Mouse (Mus musculus) stomach, embryonic 15.5 days (tissue): ENCODE results near the gene Isoc2a. TPM values are rescaled to one million over a fixed set of nuclear protein-coding genes. Genes with fewer than 3 reads are reported as not detected.

Source experiments
- ATAC-seq: fragments of 200-750 bp; cut with Nextera tagmentation; 2 replicates; pipeline ENCODE4 v1.8.0; 2017; ENCODE audit warnings: low read depth, moderate number of reproducible peaks, moderate TSS enrichment; ENCODE audit not compliant: insufficient read depth, low FRiP score
- H3K27ac ChIP-seq: fragments of 300-500 bp; sonication (generic); 2 replicates; pipeline ENCODE4 v1.5.1; 2015; ENCODE audit warnings: mild to moderate bottlenecking, inconsistent platforms
- H3K27me3 ChIP-seq: fragments of 300-500 bp; sonication (generic); replicated peaks from 2 replicates; pipeline ENCODE4 v1.6.1; 2015; ENCODE audit warnings: inconsistent platforms
- H3K36me3 ChIP-seq: fragments of 300-500 bp; sonication (generic); 2 replicates; pipeline ENCODE4 v1.6.1; 2015; ENCODE audit warnings: inconsistent platforms
- H3K4me1 ChIP-seq: fragments of 300-500 bp; sonication (generic); 2 replicates; pipeline ENCODE4 v1.6.1; 2015; ENCODE audit warnings: inconsistent platforms
- H3K4me2 ChIP-seq: fragments of 300-500 bp; sonication (generic); 2 replicates; pipeline ENCODE4 v1.6.1; 2015; ENCODE audit warnings: mild to moderate bottlenecking, inconsistent platforms
- H3K4me3 ChIP-seq: fragments of 300-500 bp; sonication (generic); replicated peaks from 2 replicates; pipeline ENCODE4 v1.5.1; 2015; ENCODE audit warnings: inconsistent platforms
- H3K9ac ChIP-seq: fragments of 300-500 bp; sonication (generic); 2 replicates; pipeline ENCODE4 v1.6.1; 2015; ENCODE audit warnings: inconsistent platforms
- H3K9me3 ChIP-seq: fragments of 300-500 bp; sonication (generic); 2 replicates; pipeline ENCODE4 v1.6.1; 2016; ENCODE audit warnings: inconsistent platforms
- WGBS: fragments of 180-500 bp; shearing (Covaris S2); methylation state at CpG from one replicate; pipeline ENCODE4 v1.1.7; 2015; 5-methylcytosine and 5-hydroxymethylcytosine counted together
- polyA plus RNA-seq: library from polyadenylated mRNA; unstranded; fragments of >200 nt; fragmentation: Nextera tagmentation; extraction: Ambion mirVana; gene quantifications from 2 replicates; pipeline ENCODE4 v1.2.1, GENCODE M21; 2015

The Isoc2a gene
- 1.1 and 1.3 TPM in 2 replicates for polyA plus RNA-seq

DNA sequence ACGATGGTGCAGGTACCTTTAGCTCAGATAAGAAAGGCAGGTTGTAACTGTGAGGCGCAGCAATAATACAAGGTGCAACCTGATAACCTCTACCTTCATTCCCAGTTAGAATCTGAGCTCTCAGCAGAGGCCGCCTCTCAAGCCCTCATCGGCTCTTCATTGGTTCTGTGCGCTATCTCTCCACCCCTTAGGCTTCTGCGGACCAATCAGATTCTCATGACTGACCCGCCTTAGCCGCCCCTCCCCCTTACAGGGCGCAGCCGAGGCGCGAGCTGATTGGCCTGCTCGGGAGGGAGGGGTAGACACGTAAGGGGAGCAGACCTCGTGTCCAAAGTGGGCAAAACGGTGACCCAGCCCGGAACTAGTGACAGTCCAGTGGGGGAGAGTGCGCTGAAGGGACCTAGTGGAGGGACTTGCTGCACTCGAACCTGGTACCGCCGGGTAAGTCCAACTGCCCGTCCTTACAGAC is at the start of gene Isoc2a:
Gene Isoc2a (plus strand): TSS at position 401 of the 469 bp plus-strand sequence.
- Histone ChIP-seq H3K9me3 (no peaks in the 10 kb centered on the region), H3K27ac (peak within 1 kb of the TSS; percentile 68), H3K9ac (peak within 1 kb of the TSS; percentile 50), H3K27me3 (no peaks in the 10 kb centered on the region), H3K36me3 (no peaks in the 10 kb centered on the region), H3K4me3 (peak within 1 kb of the TSS; percentile 62), H3K4me2 (peak within 1 kb of the TSS; percentile 74), H3K4me1 (0 out of 2 replicates have a peak, but pooled peaks cover 6% of the 10 kb centered on the region)
- peak; percentile 100 for ATAC-seq
- WGBS = under 1% methylated on average over 21 of the region's 22 CpGs

DNA sequence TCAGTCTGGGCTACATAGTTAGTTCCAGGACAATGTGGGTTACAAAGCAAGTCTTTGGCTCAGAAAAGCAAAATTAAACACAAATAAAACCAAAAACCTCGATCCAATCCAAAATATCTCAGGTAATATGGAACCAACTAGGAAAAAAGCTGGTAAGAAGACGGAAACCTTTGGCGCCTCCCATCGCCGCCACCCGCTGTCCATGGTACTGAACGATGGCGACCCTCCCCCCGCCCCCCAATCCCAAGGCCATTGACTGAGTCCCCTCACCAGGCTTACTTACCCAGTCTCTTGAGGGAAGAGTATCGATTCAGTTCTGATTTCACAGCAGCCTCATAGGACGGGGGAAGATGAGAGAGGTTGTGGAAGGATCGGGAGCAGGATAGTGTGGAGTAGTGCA is 46.5 kb upstream of the Isoc2a start:
- no peak overlapping the region for H3K27ac ChIP-seq
- H3K27me3 ChIP-seq = peaks cover 17% of the 10 kb centered on the region
- WGBS = 8% methylated on average over 12 of the region's 12 CpGs
- no peaks in the 10 kb centered on the region for H3K9me3 ChIP-seq
- no peak for ATAC-seq
- H3K9ac ChIP-seq = no peak overlapping the region
- H3K4me3 ChIP-seq = no peak overlapping the region
- no peaks in the 10 kb centered on the region for H3K4me1 ChIP-seq
- H3K36me3 ChIP-seq = no peaks in the 10 kb centered on the region
- no peak overlapping the region for H3K4me2 ChIP-seq

DNA sequence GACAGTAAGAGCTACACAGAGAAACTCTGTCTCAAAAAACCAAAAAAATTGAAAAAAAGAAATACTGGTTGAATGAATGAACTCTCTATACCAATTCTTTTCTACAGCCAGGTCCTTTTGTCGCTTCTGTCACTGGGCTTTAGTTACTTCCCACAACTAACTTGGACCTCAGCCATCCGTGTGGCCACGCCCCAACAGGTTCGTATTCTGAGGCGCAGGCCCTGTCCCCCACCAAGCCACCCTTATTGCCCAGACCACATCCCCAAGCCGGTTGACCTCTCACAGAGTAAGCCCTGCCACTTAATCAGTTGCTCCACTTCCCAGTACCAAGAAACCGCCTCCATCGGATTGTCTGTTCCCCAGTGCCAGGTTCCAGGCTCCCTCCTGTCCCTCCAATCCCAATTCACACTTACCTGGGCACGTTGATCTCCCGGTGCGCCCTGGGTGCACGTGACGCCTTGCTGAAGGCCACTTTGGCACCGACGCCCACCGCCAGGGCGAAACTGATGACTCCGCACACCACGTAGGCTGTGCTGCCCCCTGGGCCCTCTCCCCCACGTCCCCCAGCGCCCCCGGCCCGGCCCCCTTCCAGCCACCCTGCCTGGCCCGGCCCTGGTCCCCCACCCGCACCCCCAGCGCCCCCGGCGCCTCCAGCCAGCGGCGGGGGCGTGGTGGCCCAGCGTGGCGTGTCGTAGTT is 41.2 kb upstream of the Isoc2a start:
- H3K27me3 ChIP-seq = peaks cover 32% of the 10 kb centered on the region
- no peak; the same call in 1 of the 2 replicates for ATAC-seq
- H3K36me3 ChIP-seq = no peaks in the 10 kb centered on the region
- peak overlapping the region; percentile 88 for H3K4me2 ChIP-seq
- H3K9ac ChIP-seq = peak overlapping the region; percentile 16; the same call in 1 of the 2 replicates
- 4% methylated on average over 33 of the region's 34 CpGs for WGBS
- no peak overlapping the region for H3K27ac ChIP-seq
- H3K4me1 ChIP-seq = peaks cover 8% of the 10 kb centered on the region
- H3K4me3 ChIP-seq = peak overlapping the region; percentile 46
- H3K9me3 ChIP-seq = no peaks in the 10 kb centered on the region

DNA sequence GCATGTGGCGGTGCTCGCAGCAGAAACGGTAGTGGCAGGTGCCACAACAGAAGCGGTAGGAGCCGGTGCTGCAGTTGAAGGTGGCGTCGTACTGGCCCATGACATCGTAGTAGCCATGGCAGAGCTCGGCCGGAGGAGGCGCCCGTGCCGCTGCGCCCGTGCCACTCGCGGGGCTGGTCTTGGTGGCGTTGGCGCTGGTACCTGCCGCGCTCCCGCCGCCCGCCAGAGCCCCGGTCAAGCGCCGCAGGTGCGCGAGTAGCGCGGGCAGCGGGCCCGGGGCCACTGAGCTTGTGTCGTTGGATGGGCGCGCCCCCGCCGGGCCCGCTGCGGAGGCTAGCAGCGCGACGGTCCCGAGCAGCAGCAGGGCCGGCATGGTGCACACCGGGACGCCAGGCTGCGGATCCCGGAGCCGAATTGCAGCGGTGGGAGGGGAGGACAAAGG is 40.6 kb upstream of the Isoc2a start:
- peaks cover 8% of the 10 kb centered on the region for H3K4me1 ChIP-seq
- H3K9me3 ChIP-seq = no peaks in the 10 kb centered on the region
- no peaks in the 10 kb centered on the region for H3K36me3 ChIP-seq
- WGBS = under 1% methylated on average over 51 of the region's 51 CpGs
- H3K27me3 ChIP-seq = peaks cover 32% of the 10 kb centered on the region
- H3K9ac ChIP-seq = peak overlapping the region; percentile 16; the same call in 1 of the 2 replicates
- H3K27ac ChIP-seq = no peak overlapping the region
- peak overlapping the region; percentile 46 for H3K4me3 ChIP-seq
- H3K4me2 ChIP-seq = peak overlapping the region; percentile 88
- peak; percentile 86; the same call in 1 of the 2 replicates for ATAC-seq

DNA sequence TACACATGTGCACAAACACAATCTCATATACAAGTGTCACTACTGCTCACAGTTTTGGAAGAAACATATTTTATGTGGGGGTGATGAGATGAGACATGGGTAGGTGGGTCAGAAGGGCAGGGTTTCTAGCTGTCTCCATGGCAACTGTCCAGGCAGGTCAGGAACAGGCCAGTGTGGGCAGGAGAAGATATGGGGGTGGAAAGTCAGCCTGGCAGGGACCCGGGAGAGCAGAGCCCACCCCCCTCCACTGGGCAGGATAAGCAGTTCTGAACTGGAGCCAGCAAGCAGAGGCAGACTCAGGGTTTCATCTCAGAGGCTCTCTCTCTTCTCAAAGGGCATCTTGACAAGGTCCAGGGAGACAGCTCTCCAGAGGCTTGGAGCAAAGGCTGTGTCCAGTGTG is 39.3 kb upstream of the Isoc2a start:
- H3K27me3 ChIP-seq = peaks cover 44% of the 10 kb centered on the region
- WGBS = 0% methylated on average over 1 of the region's 1 CpGs

DNA sequence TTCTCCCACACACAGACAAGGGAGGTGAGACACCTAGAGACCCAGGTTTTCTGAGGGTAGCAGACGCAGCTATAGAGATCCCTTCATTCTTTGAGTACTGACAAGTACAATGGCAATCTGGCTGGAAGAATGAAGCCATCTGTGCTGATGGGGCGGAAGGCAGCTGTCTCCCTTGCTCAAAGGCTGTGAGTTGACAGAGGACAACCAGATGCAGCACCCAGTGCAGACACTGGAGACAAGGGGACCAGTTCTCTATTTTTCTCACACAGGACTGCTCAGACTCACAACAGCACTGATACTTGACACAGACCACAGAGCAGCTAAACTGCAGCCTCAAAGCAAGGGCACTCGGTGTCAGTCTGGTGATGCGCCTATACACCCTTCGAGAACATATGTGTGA is 34.9 kb upstream of the Isoc2a start:
- 51% methylated on average over 5 of the region's 5 CpGs for WGBS
- H3K36me3 ChIP-seq = no peaks in the 10 kb centered on the region
- no peak for ATAC-seq
- H3K9ac ChIP-seq = no peak overlapping the region
- peaks cover 23% of the 10 kb centered on the region for H3K4me1 ChIP-seq
- H3K4me3 ChIP-seq = no peak overlapping the region
- H3K27me3 ChIP-seq = peaks cover 44% of the 10 kb centered on the region
- H3K27ac ChIP-seq = no peak overlapping the region
- H3K9me3 ChIP-seq = no peaks in the 10 kb centered on the region
- no peak overlapping the region for H3K4me2 ChIP-seq

More for the DNA sequence above, 39.3 kb upstream of the Isoc2a start:
- Histone ChIP-seq H3K4me3 (no peak overlapping the region), H3K4me1 (peaks cover 11% of the 10 kb centered on the region), H3K9me3 (no peaks in the 10 kb centered on the region), H3K36me3 (no peaks in the 10 kb centered on the region), H3K9ac (no peak overlapping the region), H3K27ac (no peak overlapping the region), H3K4me2 (no peak overlapping the region)
- no peak for ATAC-seq

DNA sequence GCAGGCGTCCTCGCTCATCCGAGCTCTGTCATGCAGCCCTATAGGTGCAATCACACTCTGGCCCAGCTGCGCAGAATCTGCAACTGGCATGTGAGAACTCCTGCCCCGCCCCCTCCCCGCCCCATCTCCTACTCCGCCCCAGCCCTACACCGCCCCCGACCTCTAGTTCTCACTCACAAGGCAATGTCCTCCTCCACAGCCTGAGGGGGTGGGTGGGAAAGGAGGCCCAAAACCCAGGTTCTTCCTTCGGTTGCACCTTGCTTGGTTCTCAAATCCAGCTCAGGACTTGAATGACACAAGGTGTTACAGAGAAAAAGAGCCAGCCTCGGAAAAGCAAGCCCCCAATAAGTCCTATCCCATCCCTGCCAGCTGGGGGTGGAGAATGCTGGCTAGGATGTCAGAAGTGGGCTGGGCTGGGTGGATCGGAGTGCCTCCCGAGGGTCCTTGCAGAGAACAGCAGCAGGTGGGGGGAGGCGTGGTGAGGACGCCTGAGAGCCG is 34.3 kb upstream of the Isoc2a start:
- peaks cover 42% of the 10 kb centered on the region for H3K27me3 ChIP-seq
- H3K9ac ChIP-seq = no peak overlapping the region

DNA sequence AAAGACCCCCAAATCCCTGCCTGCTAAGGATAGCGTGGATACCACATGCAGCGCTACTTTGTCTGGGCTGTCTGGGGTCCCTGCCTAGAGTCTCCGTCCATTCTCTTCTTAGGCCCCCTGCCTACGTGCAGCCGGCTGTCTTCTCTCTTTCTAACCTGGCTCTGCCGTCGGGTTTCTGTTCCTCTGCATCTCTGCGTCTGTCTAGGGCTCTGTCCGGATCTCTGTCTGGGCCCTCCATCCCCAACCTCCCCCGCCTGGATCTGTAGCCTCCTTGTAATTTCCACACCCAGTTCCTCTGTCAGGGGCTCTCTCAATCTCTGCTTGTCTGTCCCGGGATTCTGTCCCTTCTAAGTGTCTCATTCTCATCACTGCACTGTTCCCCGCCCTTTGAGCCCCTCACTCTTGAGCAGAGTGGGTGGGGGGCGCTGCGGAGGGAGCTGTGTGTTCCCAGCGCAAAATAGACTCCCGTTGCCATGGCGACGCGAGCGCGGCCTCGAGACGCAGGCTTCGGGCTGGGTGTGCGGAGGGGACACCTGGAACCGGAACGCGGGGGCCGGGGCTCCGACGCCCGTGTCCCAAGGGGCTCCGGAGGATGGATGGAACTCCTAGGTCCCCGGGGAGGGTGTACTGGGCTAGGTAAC is 33.2 kb upstream of the Isoc2a start:
- under 1% methylated on average over 34 of the region's 34 CpGs for WGBS
- no peaks in the 10 kb centered on the region for H3K9me3 ChIP-seq
- H3K4me3 ChIP-seq = peak overlapping the region; percentile 44
- ATAC-seq = no peak; the same call in 1 of the 2 replicates
- peaks cover 42% of the 10 kb centered on the region for H3K27me3 ChIP-seq
- no peaks in the 10 kb centered on the region for H3K36me3 ChIP-seq
- H3K27ac ChIP-seq = no peak overlapping the region
- no peak overlapping the region for H3K9ac ChIP-seq
- H3K4me2 ChIP-seq = peak overlapping the region; percentile 87
- H3K4me1 ChIP-seq = peaks cover 23% of the 10 kb centered on the region

More for the DNA sequence above, 34.3 kb upstream of the Isoc2a start:
- Histone ChIP-seq H3K4me3 (peak overlapping the region; percentile 16; the same call in 1 of the 2 replicates), H3K4me2 (peak overlapping the region; percentile 87), H3K36me3 (no peaks in the 10 kb centered on the region), H3K9me3 (no peaks in the 10 kb centered on the region), H3K4me1 (peaks cover 23% of the 10 kb centered on the region), H3K27ac (no peak overlapping the region)
- peak; percentile 69 for ATAC-seq
- WGBS = under 1% methylated on average over 16 of the region's 16 CpGs

DNA sequence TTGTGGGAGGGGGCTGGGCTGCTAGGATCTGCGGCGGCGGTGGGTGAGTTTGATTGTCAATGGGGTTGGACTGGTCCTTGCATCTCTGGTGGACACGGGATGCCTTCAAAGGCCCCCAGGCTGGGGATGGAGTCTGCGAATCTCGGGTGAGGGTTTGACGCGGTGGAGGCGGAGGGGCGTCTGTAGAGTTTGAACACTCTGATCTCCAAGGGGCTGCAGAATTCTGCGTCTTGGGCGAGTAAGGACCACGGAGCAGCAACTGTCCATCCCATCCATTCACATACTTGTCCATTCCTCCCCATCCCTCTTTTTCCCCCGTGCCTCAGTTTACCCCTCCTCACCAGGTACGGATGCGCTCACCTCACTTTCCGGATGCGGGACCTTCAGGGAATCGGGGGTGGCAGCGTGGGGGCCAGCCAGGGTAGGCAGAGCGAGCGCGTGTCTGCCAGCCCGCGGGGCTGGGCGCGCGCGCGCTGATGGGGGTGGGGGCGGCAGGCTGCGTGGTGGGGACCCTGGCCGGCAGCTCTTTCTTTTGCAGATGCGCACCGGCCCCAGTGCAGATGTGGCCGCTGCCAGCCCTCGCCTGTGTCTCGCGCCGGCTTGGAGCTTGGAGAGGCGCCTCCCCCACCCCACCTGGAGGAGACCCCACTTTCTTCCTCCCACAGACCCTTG is 32.6 kb upstream of the Isoc2a start, which contains the start of gene Shisa7:
Gene Shisa7 (minus strand): TSS at position 452 of the 672 bp plus-strand sequence.
- peak within 1 kb of the TSS; percentile 44 for H3K4me3 ChIP-seq
- H3K9me3 ChIP-seq = no peaks in the 10 kb centered on the region
- H3K9ac ChIP-seq = no peak within 1 kb of the TSS
- no peak within 1 kb of the TSS for H3K27ac ChIP-seq
- no peak for ATAC-seq
- H3K4me1 ChIP-seq = peaks cover 23% of the 10 kb centered on the region
- no peaks in the 10 kb centered on the region for H3K36me3 ChIP-seq
- WGBS = under 1% methylated on average over 40 of the region's 41 CpGs
- H3K27me3 ChIP-seq = peaks cover 42% of the 10 kb centered on the region
- H3K4me2 ChIP-seq = peak within 1 kb of the TSS; percentile 87

DNA sequence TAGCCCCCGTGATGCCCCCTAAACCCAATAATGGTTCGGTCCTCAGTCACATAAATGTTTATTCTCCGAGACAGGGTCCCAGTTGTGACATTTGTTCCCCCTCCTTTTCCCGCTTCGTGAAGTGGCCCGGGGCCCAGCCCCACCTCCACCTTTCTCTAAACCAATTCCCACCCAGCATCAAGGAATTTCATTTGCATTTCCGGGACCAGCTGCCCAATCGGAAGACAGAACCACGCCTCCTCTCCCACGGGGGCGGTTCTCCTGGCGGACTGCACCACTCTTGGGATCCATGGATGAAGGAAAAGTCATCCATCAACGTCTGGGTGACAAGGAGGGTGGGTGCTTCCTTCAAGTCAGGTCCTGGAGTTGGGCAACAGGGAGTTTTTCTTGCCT is 32.0 kb upstream of the Isoc2a start:
- peak; percentile 76 for ATAC-seq
- 0% methylated on average over 13 of the region's 13 CpGs for WGBS
- peaks cover 42% of the 10 kb centered on the region for H3K27me3 ChIP-seq

DNA sequence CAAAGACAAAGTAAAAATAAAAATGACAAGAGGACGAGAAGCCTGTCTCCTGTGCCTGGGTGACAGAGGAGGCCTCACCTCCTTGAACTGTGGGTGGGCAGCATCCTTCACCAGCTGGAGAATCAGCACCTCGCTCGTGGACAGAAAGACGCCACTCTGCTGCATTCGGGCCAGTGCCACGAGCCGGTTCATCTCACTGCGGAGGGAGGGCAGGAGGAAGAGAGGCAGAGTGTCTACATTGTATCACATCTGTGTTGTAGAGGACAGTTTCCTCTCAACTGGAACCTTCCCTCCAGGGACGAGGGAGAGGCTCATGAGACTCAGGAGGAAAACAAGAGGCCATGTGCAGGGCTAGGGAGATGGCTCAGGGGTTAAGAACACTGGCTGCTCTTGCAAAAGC is 27.6 kb upstream of the Isoc2a start:
- Histone ChIP-seq H3K36me3 (no peaks in the 10 kb centered on the region), H3K4me1 (peaks cover 4% of the 10 kb centered on the region), H3K9me3 (no peaks in the 10 kb centered on the region), H3K4me2 (no peak overlapping the region), H3K4me3 (no peak overlapping the region), H3K27ac (no peak overlapping the region), H3K9ac (no peak overlapping the region), H3K27me3 (peaks cover 12% of the 10 kb centered on the region)
- 47% methylated on average over 9 of the region's 9 CpGs for WGBS
- no peak for ATAC-seq

More for the DNA sequence above, 32.0 kb upstream of the Isoc2a start:
- Histone ChIP-seq H3K27ac (no peak overlapping the region), H3K4me2 (peak overlapping the region; percentile 87), H3K36me3 (no peaks in the 10 kb centered on the region), H3K9me3 (no peaks in the 10 kb centered on the region), H3K4me3 (peak overlapping the region; percentile 44), H3K4me1 (peaks cover 23% of the 10 kb centered on the region), H3K9ac (no peak overlapping the region)
